Mouse (Mus musculus) kidney, adult 2 months (tissue): ENCODE results near the gene Trmt13. TPM values are rescaled to one million over a fixed set of nuclear protein-coding genes. Genes with fewer than 3 reads are reported as not detected.

Experiments used
- DNase-seq: peaks from one replicate; pipeline ENCODE4 v3.0.0; 2021
- H3K27ac ChIP-seq: fragments of 200-500 bp; 2 replicates; pipeline ENCODE4 v1.5.1; 2012; ENCODE audit warnings: low read depth, low read length, control low read depth, inconsistent platforms; ENCODE audit not compliant: insufficient read depth
- H3K27me3 ChIP-seq: fragments of 200-500 bp; replicated peaks from 2 replicates; pipeline ENCODE4 v1.6.1; 2012; ENCODE audit warnings: mild to moderate bottlenecking, moderate library complexity, low read length, inconsistent platforms; ENCODE audit not compliant: control insufficient read depth, insufficient read depth
- H3K36me3 ChIP-seq: fragments of 200-500 bp; 2 replicates; pipeline ENCODE4 v1.6.1; 2012; ENCODE audit warnings: mild to moderate bottlenecking, moderate library complexity, low read length, inconsistent platforms; ENCODE audit not compliant: control insufficient read depth, insufficient read depth
- H3K4me1 ChIP-seq: fragments of 200-500 bp; 2 replicates; pipeline ENCODE4 v1.6.1; 2011; ENCODE audit warnings: low read length; ENCODE audit not compliant: control insufficient read depth, insufficient read depth
- H3K4me3 ChIP-seq: fragments of 200-500 bp; 2 replicates; pipeline ENCODE4 v1.5.1; 2011; ENCODE audit warnings: mild to moderate bottlenecking, low read depth, low read length, control low read depth; ENCODE audit not compliant: insufficient read depth
- CTCF ChIP-seq: fragments of 200-500 bp; conservative IDR thresholded peaks from 2 replicates; pipeline ENCODE4 v1.5.1; 2011; ENCODE audit warnings: low read depth, mild to moderate bottlenecking, control low read depth, low read length, moderate library complexity, mixed read lengths; ENCODE audit not compliant: insufficient read depth, insufficient read length
- POLR2A ChIP-seq: fragments of 200-500 bp; IDR thresholded peaks from one replicate; pipeline ENCODE4 v1.6.1; 2011; ENCODE audit warnings: low read depth, low read length, control low read depth
- WGBS: fragments of 180-500 bp; shearing (Covaris S2); methylation state at CpG from one replicate; pipeline ENCODE4 v1.1.7; 2018; 5-methylcytosine and 5-hydroxymethylcytosine counted together
- polyA plus RNA-seq: library from polyadenylated mRNA; depleted of rRNA; stranded (reverse); fragments of >200 nt; gene quantifications from 2 replicates; pipeline ENCODE4 v1.2.3, GENCODE M21; 2012

Trmt13 gene
- polyA plus RNA-seq, 1 experiment: 2.8 TPM

- Histone ChIP-seq H3K27ac (no peak overlapping the region), H3K36me3 (no peaks in the 10 kb centered on the region), H3K27me3 (no peaks in the 10 kb centered on the region), H3K4me1 (no peaks in the 10 kb centered on the region), H3K4me3 (no peak overlapping the region)
- no peak for DNase-seq
- no peak for TF ChIP-seq CTCF
- TF ChIP-seq POLR2A: no peak
- WGBS: 70% methylated on average over 9 of the region's 9 CpGs
These were observed 9.8 kb downstream of the Trmt13 start for GRCm38 (mm10) chr3:116604570-116604969.

DNA sequence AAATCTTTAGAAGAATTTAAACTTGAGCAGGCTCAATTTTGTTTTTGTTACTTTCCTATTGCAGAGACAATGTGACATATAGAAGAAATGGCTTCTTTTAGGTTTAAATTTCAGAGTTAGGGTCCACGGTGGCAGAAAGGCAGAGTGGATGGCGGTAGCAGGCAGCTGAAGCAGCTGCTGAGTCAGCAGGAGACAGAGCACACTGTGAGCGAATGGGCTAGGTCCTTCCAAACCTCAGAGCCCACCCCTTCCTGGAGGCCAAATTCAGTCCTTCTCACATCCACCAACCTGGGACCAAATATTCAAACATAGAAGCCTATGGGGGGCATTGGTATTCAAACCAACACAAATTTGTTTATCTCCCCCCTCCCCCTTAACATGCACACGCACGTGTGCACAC, 12.6 kb downstream of the Trmt13 start:
- no peak for DNase-seq
- no peak overlapping the region for H3K27ac ChIP-seq
- H3K27me3 ChIP-seq: no peaks in the 10 kb centered on the region
- no peaks in the 10 kb centered on the region for H3K4me1 ChIP-seq
- H3K36me3 ChIP-seq: no peaks in the 10 kb centered on the region
- H3K4me3 ChIP-seq: no peak overlapping the region
- TF ChIP-seq POLR2A (no peak), CTCF (no peak)
- 93% methylated on average over 5 of the region's 5 CpGs for WGBS

DNA sequence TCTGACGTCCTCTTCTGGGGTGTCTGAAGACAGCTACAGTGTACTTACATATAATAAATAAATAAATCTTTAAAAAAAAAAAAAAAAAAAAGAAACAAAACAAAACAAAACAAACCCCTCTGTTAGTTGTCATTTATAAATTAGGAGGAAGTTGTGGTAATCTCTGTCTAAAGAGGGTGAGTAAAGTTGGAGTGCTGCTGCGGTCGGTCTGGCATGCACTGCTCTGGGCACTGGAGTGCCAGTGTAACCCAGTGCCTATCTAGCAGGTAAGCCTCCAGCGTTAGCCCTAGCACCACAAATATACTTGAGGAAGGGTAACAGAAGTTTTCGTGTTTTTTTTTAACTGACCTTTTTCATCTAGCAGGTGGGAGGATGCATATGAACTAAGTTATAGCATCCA, 13.4 kb downstream of the Trmt13 start:
- no peak for TF ChIP-seq CTCF
- no peak for TF ChIP-seq POLR2A
- Histone ChIP-seq H3K27me3 (no peaks in the 10 kb centered on the region), H3K27ac (no peak overlapping the region), H3K36me3 (no peaks in the 10 kb centered on the region), H3K4me3 (no peak overlapping the region), H3K4me1 (no peaks in the 10 kb centered on the region)
- DNase-seq: no peak
- WGBS: 87% methylated on average over 5 of the region's 5 CpGs

- WGBS: 83% methylated on average over 2 of the region's 2 CpGs
- H3K4me1 ChIP-seq: no peaks in the 10 kb centered on the region
These were observed 14.7 kb downstream of the Trmt13 start for GRCm38 (mm10) chr3:116599705-116600104.

GRCm38 (mm10) chr3:116595603-116595991, 18.8 kb downstream of the Trmt13 start:
- H3K4me3 ChIP-seq: peak overlapping the region; percentile 81
- no peaks in the 10 kb centered on the region for H3K36me3 ChIP-seq
- no peak overlapping the region for H3K27ac ChIP-seq
- WGBS: 4% methylated on average over 10 of the region's 10 CpGs
- H3K4me1 ChIP-seq: no peaks in the 10 kb centered on the region
- H3K27me3 ChIP-seq: no peaks in the 10 kb centered on the region
- TF ChIP-seq CTCF: no peak
- TF ChIP-seq POLR2A: no peak
- DNase-seq: no peak

More at GRCm38 (mm10) chr3:116599705-116600104, 14.7 kb downstream of the Trmt13 start:
- no peak overlapping the region for H3K27ac ChIP-seq
- no peak overlapping the region for H3K4me3 ChIP-seq
- DNase-seq: no peak
- no peaks in the 10 kb centered on the region for H3K36me3 ChIP-seq
- TF ChIP-seq POLR2A: no peak
- no peak for TF ChIP-seq CTCF
- no peaks in the 10 kb centered on the region for H3K27me3 ChIP-seq

GRCm38 (mm10) chr3:116594728-116595602, 19.4 kb downstream of the Trmt13 start, which contains the start of gene Sass6:
Gene Sass6, plus strand, starts transcription at chr3:116594982.
- WGBS: under 1% methylated on average over 65 of the region's 65 CpGs
- TF ChIP-seq CTCF: no peak
- no peak for TF ChIP-seq POLR2A

GRCm38 (mm10) chr3:116594076-116594727, 20.2 kb downstream of the Trmt13 start:
- no peaks in the 10 kb centered on the region for H3K36me3 ChIP-seq
- H3K4me1 ChIP-seq: no peaks in the 10 kb centered on the region
- 1% methylated on average over 22 of the region's 22 CpGs for WGBS
- H3K4me3 ChIP-seq: peak overlapping the region; percentile 81
- TF ChIP-seq POLR2A (no peak), CTCF (no peak; the same call in 1 of the 2 replicates)
- no peak for DNase-seq
- no peaks in the 10 kb centered on the region for H3K27me3 ChIP-seq
- peak overlapping the region; percentile 30; the same call in 1 of the 2 replicates for H3K27ac ChIP-seq

More at GRCm38 (mm10) chr3:116594728-116595602, 19.4 kb downstream of the Trmt13 start, which contains the start of gene Sass6:
- no peaks in the 10 kb centered on the region for H3K27me3 ChIP-seq
- no peaks in the 10 kb centered on the region for H3K4me1 ChIP-seq
- H3K27ac ChIP-seq: peak within 1 kb of the TSS; percentile 30; the same call in 1 of the 2 replicates
- peak within 1 kb of the TSS; percentile 81 for H3K4me3 ChIP-seq
- DNase-seq: peak; percentile 99
- no peaks in the 10 kb centered on the region for H3K36me3 ChIP-seq
